Mouse (Mus musculus): ENCODE measurements around the gene Slc22a1.

Slc22a1 gene

DNA sequence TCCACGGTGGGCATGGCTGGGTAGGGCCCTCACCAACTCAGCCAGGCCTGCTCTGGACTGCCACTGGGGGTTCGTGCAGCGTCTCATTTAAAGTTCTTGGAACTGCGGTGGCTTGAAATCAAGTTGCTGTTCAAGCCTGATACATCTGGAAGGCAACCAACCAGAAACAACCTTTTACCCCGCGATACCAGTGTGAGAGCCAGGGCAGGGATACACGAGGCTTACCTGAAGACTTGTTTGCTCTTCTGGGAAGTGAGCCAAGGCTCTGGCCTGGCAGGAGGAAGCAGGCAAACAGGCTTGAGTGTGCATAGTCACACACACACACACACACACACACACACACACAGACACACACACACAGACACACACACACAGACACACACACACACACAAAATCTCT lies at the start of gene Slc22a1:
TSS of gene Slc22a1 (minus strand) at position 184 of the 400 bp plus-strand sequence.
- in situ Hi-C loops (cut with MseI, MboI): loop anchor here in 1 of 2 experiments (25.0 kb wide), 1 partner anchor 137 kb away; no protein-coding TSS in a partner anchor

- in situ Hi-C loops (cut with MseI, MboI): no loop called here
These were observed 49.4 kb upstream of the Slc22a1 start for GRCm38 (mm10) chr17:12724767-12725744.

DNA sequence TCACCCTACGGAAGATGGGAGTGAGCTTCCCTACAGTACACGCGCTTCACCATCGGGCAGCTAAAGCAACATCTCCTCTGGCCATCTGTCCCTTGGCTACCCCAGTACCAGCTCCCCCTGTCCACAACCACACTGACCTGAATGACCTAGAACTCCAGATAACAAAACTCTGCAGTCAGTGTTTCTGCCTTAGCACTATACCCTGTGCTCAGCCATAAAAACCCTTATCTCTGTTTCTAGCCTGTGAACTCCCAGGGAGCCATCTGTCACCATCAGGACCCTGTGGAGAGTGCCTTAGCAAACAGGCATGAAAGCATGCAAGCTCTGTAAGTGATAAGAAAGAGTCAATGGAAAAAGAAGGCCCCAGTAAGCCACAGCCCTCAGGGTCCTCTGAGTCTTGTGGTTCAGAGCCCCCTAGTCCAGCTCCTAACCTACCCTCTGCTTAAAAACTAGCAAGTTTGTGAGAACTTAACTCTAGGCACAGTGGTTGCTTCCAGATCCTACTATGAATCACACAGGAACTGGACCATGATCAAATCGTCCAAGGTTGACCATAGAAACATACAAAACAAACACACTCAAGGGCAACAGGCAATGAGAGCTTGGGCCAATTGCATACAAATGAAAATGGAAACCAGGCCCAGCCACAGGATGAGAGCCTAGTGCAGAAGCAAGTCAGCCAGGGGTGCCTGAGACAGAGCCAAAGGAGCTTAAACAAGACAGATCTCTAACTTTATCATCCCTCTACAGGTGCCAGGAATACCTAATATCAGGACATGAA lies 48.5 kb upstream of the Slc22a1 start:
- in situ Hi-C loops (cut with MseI, MboI): no loop called here

DNA sequence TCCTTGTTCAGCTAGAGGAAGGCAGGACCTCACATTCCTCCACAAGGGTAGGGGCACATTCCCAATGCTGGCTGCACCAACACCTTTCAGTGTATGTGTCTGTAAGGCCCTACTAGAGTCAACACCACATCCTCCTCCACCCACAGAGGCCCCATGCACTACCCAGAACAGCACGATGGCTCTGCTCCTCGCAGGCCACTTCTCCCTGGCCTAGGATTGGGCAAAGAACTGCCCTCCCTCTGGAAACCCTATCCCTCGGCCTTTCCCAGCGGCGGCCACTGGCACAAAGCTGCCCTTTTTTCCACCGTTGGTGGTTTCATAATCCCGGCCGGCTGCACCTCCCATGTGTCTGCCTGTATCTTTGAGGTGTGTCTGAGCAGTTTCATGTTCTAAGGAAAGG lies 47.0 kb upstream of the Slc22a1 start:
- in situ Hi-C loops (cut with MseI, MboI): no loop called here

GRCm38 (mm10) chr17:12721118-12721886 lies 45.7 kb upstream of the Slc22a1 start:
- in situ Hi-C loops (cut with MseI, MboI): no loop called here

- in situ Hi-C loops (cut with MseI, MboI): no loop called here
These were observed 42.6 kb upstream of the Slc22a1 start for GRCm38 (mm10) chr17:12718251-12718650.

GRCm38 (mm10) chr17:12717445-12717844 lies 41.8 kb upstream of the Slc22a1 start:
- in situ Hi-C loops (cut with MseI, MboI): no loop called here

DNA sequence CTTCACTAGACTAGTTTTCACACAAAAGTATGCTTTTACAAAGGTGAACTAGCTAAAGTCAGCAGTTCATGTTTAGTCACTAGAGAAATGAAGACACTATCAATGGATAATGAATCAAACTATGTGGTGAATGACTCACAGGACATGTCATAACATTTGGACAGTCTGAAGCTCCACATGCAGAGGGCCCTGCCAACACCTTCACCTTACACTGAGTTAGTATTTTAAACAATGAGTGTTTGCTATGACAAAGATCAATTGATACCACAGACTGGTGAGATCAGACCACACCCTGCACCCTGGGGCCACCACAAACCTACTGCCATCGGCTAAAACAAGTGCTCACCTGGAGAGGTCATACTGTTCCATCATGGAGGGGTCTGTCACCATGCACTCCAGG lies 39.4 kb upstream of the Slc22a1 start:
- in situ Hi-C loops (cut with MseI, MboI): no loop called here

GRCm38 (mm10) chr17:12714080-12714561 lies 38.5 kb upstream of the Slc22a1 start:
- in situ Hi-C loops (cut with MseI, MboI): no loop called here

DNA sequence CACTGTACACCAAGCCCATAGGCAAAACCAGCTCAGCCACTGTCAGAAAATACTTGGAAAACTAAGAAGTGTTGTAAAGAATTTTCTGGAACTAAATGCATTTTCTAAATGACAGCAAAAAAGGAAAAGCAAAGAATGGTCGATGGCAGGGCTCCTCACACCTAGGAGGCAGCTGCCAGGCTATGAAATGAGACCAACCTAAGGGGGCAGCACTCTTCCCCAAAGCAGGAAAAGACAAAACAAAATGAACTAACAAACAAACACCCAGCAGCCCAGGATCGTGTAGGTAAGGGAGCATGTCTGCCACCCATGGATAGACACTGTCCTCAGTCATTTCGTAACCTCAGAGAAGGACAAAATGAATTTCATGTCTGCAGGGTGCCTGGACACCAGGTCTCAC lies 37.4 kb upstream of the Slc22a1 start:
- in situ Hi-C loops (cut with MseI, MboI): no loop called here

DNA sequence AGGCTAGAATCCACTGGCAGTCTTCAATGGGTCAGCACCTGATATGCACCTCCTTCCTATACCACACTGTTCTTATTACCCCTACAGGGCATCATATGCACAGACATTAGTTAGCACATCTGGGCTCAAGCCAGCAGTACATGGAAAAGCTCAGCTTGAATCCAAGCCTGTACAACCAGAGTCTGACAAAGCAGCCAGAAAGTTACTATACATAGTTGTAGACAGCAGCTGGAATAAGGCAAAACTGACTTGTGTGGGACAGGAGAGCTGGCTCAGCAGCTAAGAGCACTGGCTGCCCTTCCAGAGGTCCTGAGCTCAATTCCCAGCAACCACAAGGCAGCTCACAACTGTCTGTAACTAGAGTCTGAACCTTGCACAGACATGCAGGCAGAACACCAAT lies 36.6 kb upstream of the Slc22a1 start:
- in situ Hi-C loops (cut with MseI, MboI): no loop called here

DNA sequence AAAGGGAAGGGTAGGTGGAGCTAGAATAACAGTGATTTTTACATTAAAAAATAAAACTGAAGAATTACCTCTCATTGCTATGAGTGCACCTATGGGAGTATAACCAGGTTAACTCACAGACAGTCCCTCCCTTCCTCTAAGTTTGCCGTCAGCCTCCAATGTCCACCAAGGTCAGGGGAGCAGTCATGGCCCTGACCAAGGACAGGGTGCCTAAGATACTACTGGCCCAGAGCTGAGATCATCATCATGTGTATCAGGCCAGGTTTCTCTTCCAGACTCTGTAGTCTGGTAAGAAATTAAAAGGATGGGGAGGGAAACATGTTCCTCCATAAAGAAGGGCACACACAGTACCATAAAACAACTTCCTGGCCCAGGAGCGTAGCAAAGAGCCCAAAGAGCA lies 35.3 kb upstream of the Slc22a1 start:
- in situ Hi-C loops (cut with MseI, MboI): no loop called here

DNA sequence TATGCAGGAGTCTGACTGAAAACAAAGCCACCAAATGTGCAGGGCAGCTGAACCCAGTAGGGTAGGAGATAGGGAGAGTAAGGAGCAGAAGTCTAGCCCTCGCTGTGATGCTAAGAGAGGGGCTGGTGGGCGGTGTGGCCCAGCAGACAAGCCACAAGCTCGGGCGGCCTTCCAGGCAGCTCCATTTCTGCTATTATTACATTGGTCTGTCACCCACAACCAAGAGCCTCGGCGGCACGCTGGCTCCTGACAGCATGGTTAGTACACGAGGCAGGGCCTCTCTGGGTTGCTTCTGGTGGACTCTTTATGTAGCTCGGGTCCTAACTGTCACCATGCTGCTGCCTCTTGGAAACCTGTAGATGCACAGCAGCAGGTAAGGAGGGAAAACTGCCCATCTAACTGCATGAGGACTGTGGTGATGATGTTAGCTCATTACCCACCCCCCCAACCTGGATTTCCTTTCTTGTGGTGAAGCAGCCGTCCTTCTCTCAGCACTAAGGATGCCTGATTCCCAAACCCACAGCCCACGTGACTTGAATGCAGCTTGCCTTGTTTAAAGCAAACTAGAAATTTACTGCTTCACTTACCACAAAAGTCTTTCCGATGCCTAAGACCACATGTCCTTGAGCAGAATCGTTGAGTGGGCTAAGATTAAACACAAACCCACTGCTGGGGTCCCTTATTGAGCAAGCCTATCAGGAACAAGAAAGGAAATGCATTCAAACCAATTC lies 34.6 kb upstream of the Slc22a1 start:
- in situ Hi-C loops (cut with MseI, MboI): no loop called here

DNA sequence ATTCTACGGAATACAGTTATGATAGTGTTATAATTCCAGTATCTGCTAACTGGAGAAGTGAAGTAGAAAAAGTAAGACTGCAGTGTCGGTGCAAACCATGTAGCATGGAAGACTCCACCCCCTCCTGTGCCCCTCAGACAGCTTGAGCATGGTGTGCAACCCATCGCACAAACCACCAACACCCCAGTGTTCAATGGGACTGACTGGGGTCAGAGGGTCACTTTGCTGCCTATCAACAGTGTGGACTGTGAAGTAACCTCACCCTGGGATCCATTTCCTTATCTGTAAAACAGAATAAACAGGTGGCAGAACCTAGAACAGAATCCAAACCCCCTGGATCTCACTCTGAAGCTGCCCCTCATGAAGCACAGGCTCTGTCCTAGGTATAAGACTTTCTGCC lies 32.8 kb upstream of the Slc22a1 start:
- in situ Hi-C loops (cut with MseI, MboI): no loop called here

- in situ Hi-C loops (cut with MseI, MboI): no loop called here
These were observed 31.0 kb upstream of the Slc22a1 start for GRCm38 (mm10) chr17:12706590-12707049.

DNA sequence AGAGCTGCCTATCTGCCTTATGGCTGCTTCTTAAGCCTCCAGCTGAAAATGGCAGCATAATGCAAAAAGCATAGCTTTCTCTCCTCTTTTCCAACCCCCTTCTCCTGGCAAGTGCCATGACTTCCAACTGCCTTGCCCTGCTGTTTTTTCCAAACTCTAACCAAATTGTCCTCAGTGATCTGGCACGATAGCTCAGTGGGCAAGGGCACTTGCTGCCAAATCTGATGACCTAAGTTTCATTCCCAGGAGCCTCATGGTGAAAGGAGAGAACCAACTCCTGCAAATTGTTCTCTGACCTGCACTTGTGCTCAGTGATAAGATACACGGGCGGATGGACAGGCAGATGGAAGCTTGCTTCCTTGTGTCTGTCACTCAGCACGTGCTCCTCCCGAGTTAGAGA lies 27.3 kb upstream of the Slc22a1 start:
- in situ Hi-C loops (cut with MseI, MboI): no loop called here

DNA sequence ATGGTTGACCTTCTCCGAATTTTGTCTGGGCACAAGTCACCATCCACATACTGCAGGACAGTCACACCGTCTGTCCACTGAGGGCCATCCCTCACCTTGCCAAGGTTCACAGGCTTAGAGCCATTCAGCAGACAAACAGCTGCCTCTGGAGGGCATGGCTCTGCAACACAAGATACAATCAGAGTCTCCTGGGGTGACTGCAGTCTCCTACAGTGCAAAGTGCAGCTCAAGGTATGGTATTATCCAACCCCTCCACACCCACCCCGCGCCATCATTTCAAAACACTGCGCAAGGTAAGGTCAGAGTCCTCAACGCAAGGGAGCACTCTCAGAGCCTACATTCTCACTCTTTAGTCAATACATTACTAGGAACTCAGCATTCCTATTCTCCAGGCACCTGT lies 24.7 kb upstream of the Slc22a1 start:
- in situ Hi-C loops (cut with MseI, MboI): no loop called here

DNA sequence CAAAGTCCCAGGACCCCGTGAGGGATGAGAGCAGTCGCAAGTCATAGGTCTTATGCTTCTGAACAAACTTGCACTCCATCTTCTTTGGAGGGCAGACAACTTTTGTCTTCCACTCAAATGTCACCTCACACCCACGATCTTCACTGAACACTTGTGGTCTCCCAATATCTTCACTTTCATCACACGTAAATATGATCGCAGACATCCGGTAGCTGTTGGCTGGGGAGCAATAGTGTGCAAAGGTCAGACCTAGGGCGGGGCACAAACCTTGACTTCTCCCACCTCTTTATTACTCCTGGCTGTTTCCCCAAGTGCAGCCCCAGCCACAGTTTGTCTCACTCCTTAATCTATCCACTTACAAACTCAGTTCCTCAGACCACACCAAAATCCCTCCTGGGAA lies 16.3 kb upstream of the Slc22a1 start:
- in situ Hi-C loops (cut with MseI, MboI): loop anchor here in 1 of 2 experiments (25.0 kb wide), 1 partner anchor 120 kb away; no protein-coding TSS in a partner anchor

DNA sequence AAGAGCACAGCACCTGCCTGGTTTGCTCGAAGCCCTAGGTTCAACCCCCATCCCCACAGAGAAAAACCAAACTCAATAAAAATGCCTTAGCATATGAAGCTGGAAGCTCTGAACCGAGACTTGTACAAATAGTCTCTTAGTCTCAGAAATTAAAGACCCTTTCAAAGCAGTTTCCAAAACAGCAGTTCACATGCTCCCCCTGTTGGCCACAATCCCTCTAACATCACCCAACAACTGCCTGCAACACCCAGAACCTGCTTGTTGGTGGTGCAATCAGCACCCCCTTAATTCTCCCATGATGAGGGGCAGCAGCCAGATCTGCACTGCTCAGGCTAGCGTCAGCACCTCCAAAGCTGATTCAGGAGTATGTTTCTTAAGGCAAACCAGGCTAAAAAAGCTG lies 13.9 kb upstream of the Slc22a1 start:
- in situ Hi-C loops (cut with MseI, MboI): loop anchor here in 1 of 2 experiments (25.0 kb wide), 1 partner anchor 123 kb away; no protein-coding TSS in a partner anchor

GRCm38 (mm10) chr17:12688427-12689110 lies 12.9 kb upstream of the Slc22a1 start:
- in situ Hi-C loops (cut with MseI, MboI): loop anchor here in 1 of 2 experiments (25.0 kb wide), 1 partner anchor 124 kb away; no protein-coding TSS in a partner anchor
